In genomic region chr12:72759956-72760355, GRCm38 (mm10) we compare ENCODE assay signal across 8 mouse cellular contexts. TPM values are rescaled to one million over a fixed set of nuclear protein-coding genes. Genes with fewer than 3 reads are reported as not detected.
A peak's percentile ranks its signal among the peaks of the same experiment; 100 is the strongest.
DNase-seq lines count a peak whose midpoint lies in the region; ATAC-seq and TF ChIP-seq lines count a peak whose summit lies in the region.

No protein-coding gene starts in this region.

- peak overlapping the region; percentile 99 for H3K27ac ChIP-seq in heart, adult 2 months
- H3K27ac ChIP-seq in forebrain, embryonic 16.5 days (ENCODE audit: low read length), result peak overlapping the region; percentile 73
- H3K27ac ChIP-seq in liver, embryonic 16.5 days (ENCODE audit: low read length), result no peak overlapping the region

- H3K79me2 ChIP-seq in heart, adult 2 months (replicated peaks; ENCODE audit: control insufficient read depth, insufficient read depth, low read length), result no peaks in the 10 kb centered on the region

- no peak for DNase-seq in heart, adult 2 months
- DNase-seq in heart, adult 9 months (ENCODE audit: low spot score in 2 of 2), result no peak
- DNase-seq in CD4-positive helper T cell, adult 2 months (ENCODE audit: low read depth, low spot score), result peak; percentile 8
- DNase-seq in natural killer cell, adult 2 months (ENCODE audit: low spot score in 2 of 2), result no peak
- DNase-seq in frontal cortex, adult 2 months (ENCODE audit: extremely low spot score in 1 of 2, low spot score in 1 of 2), result no peak
- DNase-seq in spleen, postnatal 14 days (ENCODE audit: low spot score in 2 of 2), result no peak

- no peak for ATAC-seq in forebrain, embryonic 16.5 days
- ATAC-seq in liver, embryonic 16.5 days (ENCODE audit: low read depth), result no peak

- TF ChIP-seq CTCF in heart, adult 2 months (IDR thresholded peaks at IDR 0.05), result no peak

- WGBS in heart, adult 2 months, result 11% methylated on average over 7 of the region's 7 CpGs
- WGBS in forebrain, embryonic 16.5 days, result 6% methylated on average over 7 of the region's 7 CpGs
- WGBS in liver, embryonic 16.5 days (ENCODE audit: insufficient replicate concordance), result 16% methylated on average over 7 of the region's 7 CpGs

- intact Hi-C loops in heart, adult 2 months (cut with DNase I), result loop anchor here (2.0 to 10.0 kb wide), 4 partner anchors 85 to 1205 kb away; partner anchors contain the start of genes Dhrs7, Pcnx4 and Snapc1

- peaks cover 4% of the 10 kb centered on the region for H3K4me1 ChIP-seq in heart, adult 2 months (ENCODE audit: control insufficient read depth, insufficient read depth, low read length)
- H3K4me1 ChIP-seq in forebrain, embryonic 16.5 days (replicated peaks; ENCODE audit: control insufficient read depth, insufficient read depth, low read length), result peaks cover 16% of the 10 kb centered on the region
- peaks cover 23% of the 10 kb centered on the region for H3K4me1 ChIP-seq in liver, embryonic 16.5 days (ENCODE audit: control insufficient read depth, low read depth, low read length)

- peak overlapping the region; percentile 56 for H3K4me2 ChIP-seq in forebrain, embryonic 16.5 days (ENCODE audit: low read length)
- H3K4me2 ChIP-seq in liver, embryonic 16.5 days (ENCODE audit: low read depth, low read length), result peak overlapping the region; percentile 96

- H3K27me3 ChIP-seq in heart, adult 2 months (ENCODE audit: control insufficient read depth, insufficient read depth, low read length), result no peaks in the 10 kb centered on the region
- H3K27me3 ChIP-seq in forebrain, embryonic 16.5 days (replicated peaks; ENCODE audit: control insufficient read depth, insufficient read depth, low read length), result no peaks in the 10 kb centered on the region
- no peaks in the 10 kb centered on the region for H3K27me3 ChIP-seq in liver, embryonic 16.5 days (ENCODE audit: control insufficient read depth, insufficient read depth, low read depth, low read length)

- no peak for TF ChIP-seq EP300 in heart, adult 2 months (IDR thresholded peaks at IDR 0.05; ENCODE audit: insufficient read depth, low read depth, low read length)

- H3K9me3 ChIP-seq in forebrain, embryonic 16.5 days (ENCODE audit: control insufficient read depth, low read length), result no peaks in the 10 kb centered on the region
- no peaks in the 10 kb centered on the region for H3K9me3 ChIP-seq in liver, embryonic 16.5 days (replicated peaks; ENCODE audit: control insufficient read depth, low read length)

- H3K36me3 ChIP-seq in heart, adult 2 months (ENCODE audit: control insufficient read depth, insufficient read depth, low read length), result peaks cover 12% of the 10 kb centered on the region
- no peaks in the 10 kb centered on the region for H3K36me3 ChIP-seq in forebrain, embryonic 16.5 days (ENCODE audit: control insufficient read depth, insufficient read depth)
- H3K36me3 ChIP-seq in liver, embryonic 16.5 days (ENCODE audit: control insufficient read depth, insufficient read depth), result no peaks in the 10 kb centered on the region

- peak overlapping the region; percentile 69 for H3K4me3 ChIP-seq in heart, adult 2 months
- peak overlapping the region; percentile 93 for H3K4me3 ChIP-seq in forebrain, embryonic 16.5 days (replicated peaks; ENCODE audit: low read length)
- peak overlapping the region; percentile 92 for H3K4me3 ChIP-seq in liver, embryonic 16.5 days (ENCODE audit: low read depth, low read length)

- TF ChIP-seq POLR2A in heart, adult 2 months (IDR thresholded peaks at IDR 0.05; ENCODE audit: insufficient read depth, low read depth, low read length), result no peak

- peak overlapping the region; percentile 35 for H3K9ac ChIP-seq in heart, adult 2 months (ENCODE audit: low read depth, low read length)
- peak overlapping the region; percentile 53 for H3K9ac ChIP-seq in forebrain, embryonic 16.5 days (replicated peaks; ENCODE audit: low read depth, low read length)
- H3K9ac ChIP-seq in liver, embryonic 16.5 days (ENCODE audit: low read depth, low read length), result no peak overlapping the region

RNA-seq across cellular contexts. Expression of gene Ppm1a, which starts 2.7 kb away (rescaled TPM):
- 100 to 1,000 TPM; 218 to 258 TPM for total RNA-seq in heart, adult 2 months (2021)
- 78.4 and 141 TPM in 2 replicates for polyA plus RNA-seq in heart, adult 2 months (2012; rRNA removed)
- 52.8 and 55.0 TPM in 2 replicates for polyA plus RNA-seq in forebrain, embryonic 16.5 days (2015; fragmentation: Nextera tagmentation; extraction: Ambion mirVana)
- polyA plus RNA-seq in liver, embryonic 16.5 days (2015; fragmentation: Nextera tagmentation; extraction: Ambion mirVana), result 11.0 and 12.1 TPM in 2 replicates
- 182 and 198 TPM in 2 replicates for polyA plus RNA-seq in frontal cortex, adult 2 months (2012; rRNA removed)
